Mouse (Mus musculus) forebrain, embryonic 10.5 days (tissue): ENCODE data around the gene Ypel3. TPM values are rescaled to one million over a fixed set of nuclear protein-coding genes. Genes with fewer than 3 reads are reported as not detected.
"Not testable (repeated sequence)": the region's sequence is repeated elsewhere in the genome, so short reads cannot be mapped to it uniquely, and the experiment has no call there.

ENCODE experiments used
- DNase-seq: peaks from one replicate; pipeline ENCODE4 v3.0.0-alpha.2; 2017; ENCODE audit warnings: low spot score; ENCODE audit errors: extremely low spot score
- H3K27ac ChIP-seq: fragments of 300-500 bp; sonication (generic); 2 replicates; pipeline ENCODE4 v1.5.1; 2016; ENCODE audit warnings: mild to moderate bottlenecking
- H3K27me3 ChIP-seq: fragments of 300-500 bp; sonication (generic); 2 replicates; pipeline ENCODE4 v1.6.1; 2016; ENCODE audit warnings: mild to moderate bottlenecking; ENCODE audit not compliant: poor library complexity, severe bottlenecking
- H3K36me3 ChIP-seq: fragments of 300-500 bp; sonication (generic); replicated peaks from 2 replicates; pipeline ENCODE4 v1.6.1; 2016; ENCODE audit warnings: mild to moderate bottlenecking, moderate library complexity
- H3K4me1 ChIP-seq: fragments of 300-500 bp; sonication (generic); 2 replicates; pipeline ENCODE4 v1.6.1; 2016
- H3K4me3 ChIP-seq: fragments of 300-500 bp; sonication (generic); 2 replicates; pipeline ENCODE4 v1.5.1; 2016; ENCODE audit warnings: mild to moderate bottlenecking, moderate library complexity
- H3K9me3 ChIP-seq: fragments of 300-500 bp; sonication (generic); 2 replicates; pipeline ENCODE4 v1.6.1; 2016; ENCODE audit warnings: mild to moderate bottlenecking, moderate library complexity
- WGBS: fragments of 180-500 bp; shearing (Covaris S2); methylation state at CpG from one replicate; pipeline ENCODE4 v1.1.7; 2016; 5-methylcytosine and 5-hydroxymethylcytosine counted together
- polyA plus RNA-seq: library from polyadenylated mRNA; unstranded; fragments of >200 nt; fragmentation: Nextera tagmentation; extraction: Ambion mirVana; gene quantifications from 2 replicates; pipeline ENCODE4 v1.2.1, GENCODE M21; 2016

Gene Ypel3
- polyA plus RNA-seq, 1 experiment from 2014 or later = 35.0 TPM

GRCm38 (mm10) chr7:126774463-126774862, 2.3 kb upstream of the Ypel3 start:
- Histone ChIP-seq H3K27me3 (no peaks in the 10 kb centered on the region), H3K4me3 (no peak overlapping the region), H3K4me1 (peaks cover 37% of the 10 kb centered on the region), H3K27ac (no peak overlapping the region), H3K36me3 (peaks cover 42% of the 10 kb centered on the region), H3K9me3 (no peaks in the 10 kb centered on the region)
- 89% methylated on average over 2 of the region's 2 CpGs for WGBS
- DNase-seq = no peak

GRCm38 (mm10) chr7:126775185-126775977, 1.4 kb upstream of the Ypel3 start:
- Histone ChIP-seq H3K27me3 (no peaks in the 10 kb centered on the region), H3K4me1 (peaks cover 46% of the 10 kb centered on the region), H3K4me3 (peak overlapping the region; percentile 88; the same call in 1 of the 2 replicates), H3K9me3 (no peaks in the 10 kb centered on the region), H3K27ac (peak overlapping the region; percentile 96), H3K36me3 (peaks cover 32% of the 10 kb centered on the region)
- 84% methylated on average over 10 of the region's 10 CpGs for WGBS
- no peak for DNase-seq

- 76% methylated on average over 3 of the region's 3 CpGs for WGBS
- Histone ChIP-seq H3K27ac (peak overlapping the region; percentile 96), H3K4me1 (peaks cover 51% of the 10 kb centered on the region)
Measured at GRCm38 (mm10) chr7:126775978-126776234, 849 bp upstream of the Ypel3 start.

GRCm38 (mm10) chr7:126777476-126777875, 721 bp downstream of the Ypel3 start:
- peaks cover 15% of the 10 kb centered on the region for H3K36me3 ChIP-seq
- H3K4me3 ChIP-seq = peak overlapping the region; percentile 88
- 53% methylated on average over 10 of the region's 10 CpGs for WGBS
- no peaks in the 10 kb centered on the region for H3K27me3 ChIP-seq
- peak overlapping the region; percentile 96 for H3K27ac ChIP-seq
- no peaks in the 10 kb centered on the region for H3K9me3 ChIP-seq
- H3K4me1 ChIP-seq = peaks cover 67% of the 10 kb centered on the region
- no peak for DNase-seq

More at GRCm38 (mm10) chr7:126775978-126776234, 849 bp upstream of the Ypel3 start:
- peaks cover 27% of the 10 kb centered on the region for H3K36me3 ChIP-seq
- H3K9me3 ChIP-seq = no peaks in the 10 kb centered on the region
- H3K27me3 ChIP-seq = no peaks in the 10 kb centered on the region
- DNase-seq = no peak
- peak overlapping the region; percentile 88 for H3K4me3 ChIP-seq

- Histone ChIP-seq H3K27ac (no peak overlapping the region), H3K27me3 (no peaks in the 10 kb centered on the region), H3K4me1 (peaks cover 70% of the 10 kb centered on the region), H3K36me3 (peaks cover 13% of the 10 kb centered on the region), H3K4me3 (0 out of 2 replicates have a peak overlapping the region, but pooled peaks have one; percentile 12), H3K9me3 (no peaks in the 10 kb centered on the region)
- 87% methylated on average over 3 of the region's 3 CpGs for WGBS
- DNase-seq = no peak
Measured at GRCm38 (mm10) chr7:126778147-126778546, 1.4 kb downstream of the Ypel3 start.

GRCm38 (mm10) chr7:126779101-126779500, 2.3 kb downstream of the Ypel3 start:
- Histone ChIP-seq H3K36me3 (peaks cover 14% of the 10 kb centered on the region), H3K4me1 (peaks cover 71% of the 10 kb centered on the region), H3K27ac (peak overlapping the region; percentile 86; the same call in 1 of the 2 replicates)
- H3K9me3 ChIP-seq, H3K4me3 ChIP-seq, DNase-seq, H3K27me3 ChIP-seq: not testable (repeated sequence)
- 91% methylated on average over 7 of the region's 7 CpGs for WGBS

GRCm38 (mm10) chr7:126779983-126780970, 3.5 kb downstream of the Ypel3 start:
- peak overlapping the region; percentile 86 for H3K27ac ChIP-seq
- no peaks in the 10 kb centered on the region for H3K27me3 ChIP-seq
- no peaks in the 10 kb centered on the region for H3K9me3 ChIP-seq
- WGBS = under 1% methylated on average over 21 of the region's 21 CpGs
- H3K4me3 ChIP-seq = peak overlapping the region; percentile 59
- peaks cover 25% of the 10 kb centered on the region for H3K36me3 ChIP-seq
- DNase-seq = peak; percentile 89
- peaks cover 71% of the 10 kb centered on the region for H3K4me1 ChIP-seq

- no peak for DNase-seq
- Histone ChIP-seq H3K4me1 (peaks cover 63% of the 10 kb centered on the region), H3K36me3 (peaks cover 34% of the 10 kb centered on the region), H3K4me3 (peak within 1 kb of the TSS; percentile 59), H3K27ac (peak within 1 kb of the TSS; percentile 86), H3K9me3 (no peaks in the 10 kb centered on the region), H3K27me3 (no peaks in the 10 kb centered on the region)
- whole genome bisulfite sequencing = 7% methylated on average over 22 of the region's 22 CpGs
Measured at GRCm38 (mm10) chr7:126780971-126781635, 4.3 kb downstream of the Ypel3 start, which contains the start of gene Tbx6. Tbx6 (plus strand) TSS chr7:126781483.

GRCm38 (mm10) chr7:126781661-126782370, 5.1 kb downstream of the Ypel3 start:
- peak overlapping the region; percentile 59 for H3K4me3 ChIP-seq
- WGBS = 45% methylated on average over 11 of the region's 11 CpGs
- peaks cover 41% of the 10 kb centered on the region for H3K36me3 ChIP-seq
- no peaks in the 10 kb centered on the region for H3K27me3 ChIP-seq
- peak overlapping the region; percentile 86 for H3K27ac ChIP-seq
- no peaks in the 10 kb centered on the region for H3K9me3 ChIP-seq
- H3K4me1 ChIP-seq = peaks cover 56% of the 10 kb centered on the region
- no peak for DNase-seq

- Histone ChIP-seq H3K36me3 (peaks cover 50% of the 10 kb centered on the region), H3K27ac (0 out of 2 replicates have a peak overlapping the region, but pooled peaks have one; percentile 16), H3K4me1 (peaks cover 47% of the 10 kb centered on the region), H3K4me3 (no peak overlapping the region), H3K9me3 (no peaks in the 10 kb centered on the region), H3K27me3 (no peaks in the 10 kb centered on the region)
- WGBS = 88% methylated on average over 13 of the region's 13 CpGs
- DNase-seq = no peak
Measured at GRCm38 (mm10) chr7:126782693-126783092, 5.9 kb downstream of the Ypel3 start.

GRCm38 (mm10) chr7:126784469-126784868, 7.7 kb downstream of the Ypel3 start:
- H3K36me3 ChIP-seq = peaks cover 65% of the 10 kb centered on the region

GRCm38 (mm10) chr7:126785056-126785455, 8.3 kb downstream of the Ypel3 start:
- H3K4me1 ChIP-seq = peaks cover 41% of the 10 kb centered on the region
- peaks cover 71% of the 10 kb centered on the region for H3K36me3 ChIP-seq
- H3K9me3 ChIP-seq = no peaks in the 10 kb centered on the region
- no peak for DNase-seq
- H3K27me3 ChIP-seq = no peaks in the 10 kb centered on the region
- 92% methylated on average over 4 of the region's 4 CpGs for WGBS
- no peak overlapping the region for H3K27ac ChIP-seq
- H3K4me3 ChIP-seq = no peak overlapping the region

More at GRCm38 (mm10) chr7:126784469-126784868, 7.7 kb downstream of the Ypel3 start:
- 87% methylated on average over 7 of the region's 7 CpGs for WGBS
- H3K27me3 ChIP-seq = no peaks in the 10 kb centered on the region
- DNase-seq = no peak
- H3K4me3 ChIP-seq = no peak overlapping the region
- H3K4me1 ChIP-seq = peaks cover 43% of the 10 kb centered on the region
- H3K27ac ChIP-seq = no peak overlapping the region
- no peaks in the 10 kb centered on the region for H3K9me3 ChIP-seq
